Mouse (Mus musculus) skeletal muscle tissue, adult 2 months (tissue): ENCODE measurements around the gene Rnf181.

ENCODE experiments used
- DNase-seq: peaks from one replicate; pipeline ENCODE4 v3.0.0-alpha.2; 2012; ENCODE audit warnings: low read depth, low spot score

Gene Rnf181

GRCm38 (mm10) chr6:72385258-72385657 lies 18.5 kb upstream of the Rnf181 start:
- no peak for DNase-seq

- no peak for DNase-seq
Observed at GRCm38 (mm10) chr6:72383952-72384351, 17.2 kb upstream of the Rnf181 start.

- no peak for DNase-seq
Observed at GRCm38 (mm10) chr6:72383142-72383820, 16.5 kb upstream of the Rnf181 start.

DNA sequence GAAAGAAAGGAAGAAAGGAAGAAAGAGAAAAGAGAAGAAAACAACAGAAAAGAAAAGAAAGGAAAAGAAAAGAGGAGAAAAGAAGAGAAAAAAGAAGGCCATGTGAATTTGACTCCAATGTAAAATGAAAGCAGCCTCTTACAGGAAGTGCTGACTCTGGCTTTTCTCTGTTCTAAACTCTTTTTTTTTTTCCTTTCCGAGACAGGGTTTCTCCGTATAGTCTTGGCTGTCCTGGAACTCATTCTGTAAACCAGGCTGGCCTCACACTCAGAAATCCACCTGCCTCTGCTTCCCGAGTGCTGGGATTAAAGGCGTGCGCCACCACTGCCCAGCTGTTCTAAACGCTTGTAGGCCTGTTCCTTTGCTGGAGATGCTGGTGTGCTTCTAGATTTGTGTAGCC lies 15.7 kb upstream of the Rnf181 start:
- DNase-seq: no peak

- peak; percentile 74 for DNase-seq
Observed at GRCm38 (mm10) chr6:72380131-72380770, 13.5 kb upstream of the Rnf181 start, which contains the start of gene Vamp5. Gene Vamp5, minus strand, starts transcription at chr6:72380468.

DNA sequence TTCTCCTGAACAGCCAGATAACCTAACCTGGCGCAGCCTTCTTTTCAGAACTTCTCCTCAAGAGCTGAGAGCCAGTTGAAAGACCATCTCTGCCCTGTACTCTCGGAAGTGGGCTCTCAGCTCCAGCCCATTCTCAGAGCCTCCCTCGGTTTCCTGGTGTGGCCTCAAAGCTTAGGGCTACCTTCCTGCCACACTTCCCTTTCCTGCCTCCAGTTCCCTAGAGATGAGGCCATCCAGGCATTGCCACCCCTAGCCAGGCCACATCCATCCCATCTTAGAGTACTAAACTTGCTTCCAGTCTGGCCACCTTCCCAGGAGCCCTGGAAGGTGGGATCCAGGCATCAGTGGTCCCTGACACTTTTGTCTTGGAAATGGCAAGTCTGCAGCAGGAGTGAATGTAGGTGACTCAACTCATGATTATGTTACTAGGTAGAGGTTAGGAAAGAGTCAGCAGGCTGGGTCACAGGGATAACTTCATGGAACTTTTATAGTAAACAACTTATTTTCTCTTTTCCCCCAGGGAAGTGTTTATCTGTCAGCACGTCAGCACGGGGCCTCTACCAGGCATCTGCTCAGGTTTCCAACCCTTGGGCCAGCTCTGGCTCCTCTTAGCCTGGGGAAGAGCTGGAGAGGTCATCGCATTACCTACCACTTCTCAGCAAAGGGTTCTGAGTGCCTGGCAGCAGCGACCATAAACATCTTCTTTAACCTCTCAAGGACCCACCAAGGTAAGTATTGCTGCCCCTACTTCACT lies 12.8 kb upstream of the Rnf181 start:
- DNase-seq: peak; percentile 75

DNA sequence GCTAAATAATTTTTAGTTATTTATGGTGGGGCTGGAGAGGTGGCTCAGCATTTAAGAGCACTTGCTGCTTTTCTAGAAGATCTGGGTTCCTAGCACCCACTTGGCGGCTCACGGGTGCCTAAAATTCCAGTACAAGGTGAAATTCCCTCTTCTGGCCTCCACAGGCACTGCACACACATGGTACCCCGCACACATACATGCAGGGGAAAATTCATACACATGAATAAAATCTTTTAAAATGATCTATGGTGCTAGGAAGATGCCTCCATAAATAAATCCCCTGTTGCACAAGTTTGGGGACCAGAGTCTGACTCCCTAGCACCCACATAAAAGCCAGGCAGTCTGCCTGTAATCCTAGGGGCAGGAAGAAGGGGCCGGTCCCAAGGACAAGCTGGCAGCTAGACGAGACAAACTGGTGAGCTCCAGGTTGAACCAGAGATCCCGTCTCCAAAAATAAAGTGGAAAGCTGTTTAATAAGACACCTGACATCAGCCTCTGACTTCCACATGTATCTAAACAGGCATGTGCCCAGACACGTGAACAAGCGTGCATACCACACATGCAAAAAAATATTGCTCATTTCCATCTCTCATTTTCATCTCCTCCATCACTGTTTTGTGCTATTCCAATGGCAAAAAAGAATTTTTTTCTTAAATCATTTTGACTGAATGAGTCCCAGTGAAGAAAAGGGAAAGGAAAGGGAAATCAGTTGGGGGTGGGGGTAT lies 11.9 kb upstream of the Rnf181 start:
- DNase-seq: no peak

DNA sequence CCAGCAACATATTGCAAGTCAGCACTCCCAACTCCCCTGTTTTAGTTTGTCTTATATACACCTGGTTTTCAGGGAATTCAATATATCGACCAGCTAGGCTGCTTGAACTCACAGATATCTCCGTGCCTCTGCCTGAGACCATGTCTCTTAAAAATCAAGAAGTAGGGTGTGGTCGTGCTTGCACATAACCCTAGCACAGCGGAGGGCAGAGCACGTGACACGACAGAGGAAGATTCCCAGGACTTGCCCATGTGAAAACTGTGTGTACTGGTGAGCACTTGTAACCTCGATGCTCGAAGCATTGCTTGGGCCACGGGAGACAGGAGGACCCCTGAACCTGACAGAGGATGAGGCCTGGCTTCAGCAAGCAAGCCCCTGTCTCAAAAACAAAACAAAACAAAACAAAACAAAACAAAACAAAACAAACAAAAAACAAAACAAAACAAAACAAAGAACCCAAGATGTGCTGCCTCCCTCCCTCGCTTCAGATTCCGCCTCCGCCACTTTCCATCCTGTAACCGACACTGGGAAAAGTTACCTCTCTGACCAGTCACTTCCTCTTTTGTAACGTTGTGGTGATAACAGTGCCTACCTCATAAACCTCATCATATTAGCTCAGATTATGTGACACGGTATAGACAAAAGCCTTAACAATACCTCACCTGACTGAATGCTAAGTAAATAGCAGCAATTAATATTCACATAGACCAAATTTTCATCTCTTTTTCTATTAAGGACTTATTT lies 8.2 kb upstream of the Rnf181 start:
- DNase-seq: no peak

GRCm38 (mm10) chr6:72374206-72374605 lies 7.5 kb upstream of the Rnf181 start:
- DNase-seq: no peak

- DNase-seq: no peak
Observed at GRCm38 (mm10) chr6:72373184-72373583, 6.4 kb upstream of the Rnf181 start.

DNA sequence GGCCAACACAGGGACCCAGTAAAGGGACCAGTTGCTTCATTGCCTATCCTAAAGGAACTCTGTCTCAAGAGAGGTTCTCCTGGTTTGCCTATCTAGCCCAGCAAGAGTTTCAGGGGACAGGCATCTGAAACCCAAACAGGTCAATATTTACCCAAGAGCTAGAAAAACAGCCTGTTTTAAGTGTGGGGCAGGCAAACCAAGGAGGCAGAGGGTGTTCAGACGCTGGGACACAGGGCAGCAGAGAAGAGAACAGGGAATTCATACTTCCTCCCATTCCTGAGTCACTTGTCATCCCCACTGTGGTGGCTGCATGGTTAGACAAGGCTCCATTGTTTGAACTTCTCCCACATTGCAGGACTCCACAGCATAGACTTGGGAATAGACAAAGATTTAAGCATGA lies 4.8 kb upstream of the Rnf181 start:
- DNase-seq: no peak

- no peak for DNase-seq
Observed at GRCm38 (mm10) chr6:72371147-72371546, 4.4 kb upstream of the Rnf181 start.

DNA sequence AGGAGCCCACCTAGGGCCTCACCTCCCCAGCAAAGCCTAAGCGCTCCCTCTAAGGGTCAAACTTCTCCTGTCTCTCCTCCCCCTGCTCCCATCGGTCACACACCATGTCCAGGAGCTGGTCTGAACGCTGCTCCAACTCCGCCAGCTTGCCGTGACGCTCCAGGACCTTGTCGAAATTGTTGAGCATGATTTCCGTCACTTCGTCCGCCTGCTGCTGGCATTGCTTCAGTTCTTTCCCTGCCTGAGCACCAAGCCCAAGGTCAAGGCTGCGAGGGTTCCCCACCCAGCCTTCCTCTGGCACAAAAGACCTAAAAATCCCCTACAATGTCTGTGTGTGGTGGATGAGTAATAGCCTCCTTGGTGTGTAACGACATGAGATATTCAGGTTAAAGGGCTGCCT lies 3.3 kb upstream of the Rnf181 start:
- DNase-seq: no peak

GRCm38 (mm10) chr6:72369557-72369956 lies 2.8 kb upstream of the Rnf181 start:
- DNase-seq: no peak

DNA sequence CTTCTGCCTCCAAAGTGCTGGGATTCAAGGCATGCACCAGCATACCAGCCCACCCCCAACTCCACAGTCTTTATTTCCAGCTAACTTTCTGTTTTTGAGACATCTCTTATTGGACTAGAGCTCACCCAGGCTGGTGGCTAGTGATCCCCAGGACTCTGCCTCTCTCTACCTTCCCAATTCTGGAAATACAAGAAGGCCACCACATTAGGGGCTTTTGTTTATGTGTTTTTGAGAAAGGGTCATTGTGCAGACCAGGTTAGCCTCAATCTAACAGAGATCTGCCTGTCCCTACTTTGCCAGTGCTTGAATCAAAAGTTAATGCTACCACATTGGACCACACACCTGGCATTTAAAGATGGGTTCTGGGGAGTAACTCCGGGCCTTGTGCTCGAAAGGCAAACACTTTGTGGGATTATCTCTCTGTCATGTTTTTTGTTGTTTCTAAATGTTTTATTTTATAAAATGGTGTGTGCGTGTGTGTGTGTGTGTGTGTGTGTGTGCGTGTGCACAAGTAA lies 761 bp upstream of the Rnf181 start:
- no peak for DNase-seq

DNA sequence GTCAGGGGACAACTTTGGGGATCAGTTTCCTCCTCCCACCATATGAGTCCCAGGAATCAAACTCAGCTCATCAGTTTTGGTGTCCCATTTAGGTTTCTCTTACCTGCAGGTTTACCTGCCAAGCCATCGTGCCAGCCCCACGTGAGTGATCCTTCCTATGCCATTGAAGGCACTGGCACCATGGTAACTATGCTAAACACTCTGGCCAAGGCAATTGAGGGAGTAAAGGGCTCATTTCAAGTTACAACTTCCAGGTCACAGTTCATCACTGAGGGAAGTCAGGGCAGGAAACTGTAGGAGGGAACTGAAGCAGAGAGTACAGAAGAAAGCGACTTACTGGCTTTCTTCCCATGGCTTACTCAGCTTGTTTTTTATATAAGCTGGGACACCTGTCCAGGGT lies 452 bp downstream of the Rnf181 start:
- no peak for DNase-seq

DNA sequence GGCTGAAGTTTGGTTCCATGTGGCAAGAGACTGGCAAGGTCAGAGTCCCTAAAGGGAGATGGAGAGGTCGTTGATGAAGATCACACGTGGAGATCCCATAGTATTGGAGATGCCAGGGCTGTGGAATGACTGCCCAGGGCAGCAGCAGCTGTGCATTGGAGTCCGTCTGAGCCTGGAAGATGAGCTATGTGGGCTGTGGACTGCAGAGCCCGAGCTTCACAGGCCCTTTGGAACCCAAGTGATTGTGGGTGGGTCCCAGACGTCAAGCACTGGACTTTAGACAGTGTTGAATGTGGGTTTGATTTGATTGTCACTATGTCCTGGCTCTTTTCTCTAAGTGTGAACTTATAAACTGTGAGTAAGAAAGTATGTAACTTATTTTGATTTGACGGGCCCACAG lies 1.8 kb downstream of the Rnf181 start:
- DNase-seq: no peak

DNA sequence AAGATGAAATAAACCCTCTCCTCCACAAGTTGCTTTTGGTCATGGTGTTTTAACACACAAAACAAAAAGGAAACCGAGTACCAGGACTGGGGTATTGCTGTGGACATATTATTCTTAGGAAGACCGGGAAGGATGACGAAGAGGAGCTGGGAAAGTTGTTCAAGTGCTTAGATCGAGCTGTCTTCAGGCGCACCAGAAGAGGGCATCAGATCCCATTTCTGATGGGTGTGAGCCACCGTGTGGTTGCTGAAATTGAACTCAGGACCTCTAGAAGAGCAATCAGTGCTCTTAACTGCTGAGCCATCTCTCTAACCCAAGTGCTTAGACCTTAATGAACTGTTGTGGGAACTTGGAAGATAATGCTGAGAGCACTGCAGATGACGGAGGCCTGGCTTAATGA lies 2.7 kb downstream of the Rnf181 start:
- DNase-seq: no peak

DNA sequence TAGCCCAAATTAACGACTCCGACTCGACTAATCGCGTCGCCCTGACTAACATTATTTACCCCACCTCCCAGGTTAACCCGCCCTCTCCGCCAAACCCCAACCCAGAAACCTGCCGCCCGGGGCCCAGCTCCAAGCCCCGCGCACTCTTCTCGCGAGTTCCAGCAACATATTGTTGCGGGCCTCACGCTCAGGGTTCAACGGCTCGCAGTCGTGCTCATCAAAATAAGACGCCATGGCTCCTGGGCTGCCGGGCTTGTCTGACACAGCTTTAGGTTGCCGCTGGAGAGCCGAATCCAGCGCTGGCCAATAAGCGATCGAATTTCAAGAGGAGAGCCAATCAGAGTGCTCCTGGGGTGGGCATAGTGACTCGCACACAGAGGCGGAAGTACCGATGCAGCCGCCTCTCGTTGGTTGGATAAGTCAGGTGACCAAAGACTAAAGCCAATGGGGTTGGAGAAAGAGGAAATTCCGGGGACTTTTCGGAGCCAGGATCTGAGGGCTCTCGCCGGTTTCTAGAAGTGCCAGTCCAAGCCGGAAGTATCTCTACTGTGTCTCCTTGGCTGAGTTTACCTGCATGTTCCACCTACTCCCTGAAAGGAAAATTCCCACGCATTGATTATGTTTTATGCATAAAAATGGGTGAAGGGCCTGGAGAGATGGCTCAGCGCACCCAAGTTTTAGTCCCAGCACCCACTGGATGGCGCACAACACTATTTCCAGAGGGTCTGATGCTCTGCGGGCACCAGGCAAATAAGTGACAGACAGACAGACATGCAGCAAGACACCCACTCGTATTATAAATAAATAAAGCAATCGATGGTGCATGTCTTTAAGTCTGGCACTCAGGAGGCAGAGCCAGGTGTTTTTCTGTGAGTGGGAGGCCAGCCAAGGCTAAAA lies 4.4 kb downstream of the Rnf181 start:
- peak; percentile 97 for DNase-seq

GRCm38 (mm10) chr6:72361121-72361551 lies 5.6 kb downstream of the Rnf181 start:
- no peak for DNase-seq
